Mouse (Mus musculus): Measurements from ENCODE around the gene Poln. TPM values are rescaled to one million over a fixed set of nuclear protein-coding genes. Genes with fewer than 3 reads are reported as not detected.

Gene Poln
- total RNA-seq, 2 experiments from 2014 or later: 1.1 to 2.1 TPM

DNA sequence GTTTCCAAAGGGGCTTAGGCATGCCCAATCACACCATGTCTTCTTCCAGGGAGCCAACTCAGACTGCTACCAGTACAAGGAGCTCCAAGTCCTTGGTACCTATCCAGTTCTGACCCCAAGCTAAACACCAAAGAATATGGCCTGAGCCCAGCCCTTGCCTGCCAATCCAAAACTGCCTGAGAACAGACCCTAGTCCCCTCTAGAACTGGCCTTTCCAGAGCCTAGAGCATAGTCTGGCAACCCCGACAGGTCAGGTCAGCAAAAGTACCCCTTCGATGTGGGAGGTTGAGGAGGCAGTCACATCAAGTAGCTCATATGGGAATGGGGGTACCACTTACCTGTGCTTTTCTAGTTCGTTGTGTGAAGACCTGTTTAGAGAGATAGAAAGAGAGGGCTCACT is 14.7 kb upstream of the Poln start:
- intact Hi-C loops (cut with DNase I): no loop called here
- Histone ChIP-seq H3K27ac (peak overlapping the region; percentile 98), H3K4me3 (peak overlapping the region; percentile 83)
- TF ChIP-seq CTCF (IDR thresholded peaks at IDR 0.05): no peak
- DNase-seq: no peak

- intact Hi-C loops (cut with DNase I): no loop called here
- peak; percentile 73 for DNase-seq
- H3K27ac ChIP-seq: peak overlapping the region; percentile 98
Measured at GRCm38 (mm10) chr5:34183156-34183880, 14.1 kb upstream of the Poln start.

DNA sequence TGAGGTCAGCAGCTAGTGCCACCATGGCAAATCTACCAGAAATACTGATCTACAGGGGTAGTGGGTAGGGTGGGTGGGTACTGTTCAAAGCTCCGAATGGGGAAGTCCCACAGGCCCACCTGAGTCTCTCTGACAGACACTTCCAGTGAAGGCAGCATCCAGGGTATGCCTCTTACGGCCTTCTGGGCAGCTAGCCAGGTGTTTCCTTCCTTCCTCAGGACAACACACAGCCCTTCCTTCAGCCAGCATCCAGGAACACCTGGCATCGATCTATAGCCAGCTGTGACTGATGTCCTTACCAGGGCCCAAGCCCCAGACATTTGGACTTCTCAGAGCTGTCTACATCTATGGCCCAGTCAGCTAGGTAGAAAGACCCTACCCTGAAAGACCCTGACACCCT is 13.2 kb upstream of the Poln start:
- Histone ChIP-seq H3K27ac (peak overlapping the region; percentile 98), H3K4me3 (peak overlapping the region; percentile 83)
- no peak for DNase-seq
- intact Hi-C loops (cut with DNase I): no loop called here
- TF ChIP-seq CTCF (IDR thresholded peaks at IDR 0.05): no peak

More at GRCm38 (mm10) chr5:34183156-34183880, 14.1 kb upstream of the Poln start:
- TF ChIP-seq CTCF (IDR thresholded peaks at IDR 0.05): no peak
- H3K4me3 ChIP-seq: peak overlapping the region; percentile 83

DNA sequence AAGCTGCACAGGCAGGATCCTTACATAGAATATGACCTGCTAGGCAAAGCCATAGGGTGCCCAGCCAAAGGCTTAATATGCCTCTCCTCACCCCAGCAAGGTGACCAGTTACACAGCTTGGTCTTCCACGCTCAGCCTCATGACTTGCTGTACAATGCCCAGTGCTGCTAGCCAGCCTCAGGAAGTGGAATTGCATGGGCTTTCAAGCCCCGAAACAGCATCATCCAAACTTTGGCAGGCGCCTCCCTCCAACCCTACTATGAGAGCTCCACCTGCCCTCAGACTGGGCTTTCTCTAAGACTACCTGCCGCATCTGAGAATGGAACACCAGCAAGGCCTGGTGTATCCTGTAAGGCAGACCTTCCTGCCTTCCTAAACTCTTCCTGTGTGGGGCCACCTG is 8.6 kb upstream of the Poln start:
- Histone ChIP-seq H3K4me3 (no peak overlapping the region), H3K27ac (no peak overlapping the region)
- no peak for DNase-seq
- no peak for TF ChIP-seq CTCF (IDR thresholded peaks at IDR 0.05)
- intact Hi-C loops (cut with DNase I): no loop called here

- intact Hi-C loops (cut with DNase I): no loop called here
- H3K27ac ChIP-seq: no peak overlapping the region
- no peak for TF ChIP-seq CTCF (IDR thresholded peaks at IDR 0.05)
- no peak overlapping the region for H3K4me3 ChIP-seq
- DNase-seq: no peak
Measured at GRCm38 (mm10) chr5:34177091-34177490, 7.8 kb upstream of the Poln start.

GRCm38 (mm10) chr5:34176691-34177090 is 7.4 kb upstream of the Poln start:
- Histone ChIP-seq H3K27ac (no peak overlapping the region), H3K4me3 (no peak overlapping the region)
- TF ChIP-seq CTCF (IDR thresholded peaks at IDR 0.05): no peak
- no peak for DNase-seq
- intact Hi-C loops (cut with DNase I): no loop called here

GRCm38 (mm10) chr5:34175403-34175694 is 6.1 kb upstream of the Poln start:
- Histone ChIP-seq H3K4me3 (no peak overlapping the region), H3K27ac (no peak overlapping the region)
- no peak for TF ChIP-seq CTCF (IDR thresholded peaks at IDR 0.05)
- no peak for DNase-seq
- intact Hi-C loops (cut with DNase I): no loop called here

GRCm38 (mm10) chr5:34174550-34175402 is 5.5 kb upstream of the Poln start:
- DNase-seq: no peak
- H3K4me3 ChIP-seq: no peak overlapping the region
- no peak overlapping the region for H3K27ac ChIP-seq
- TF ChIP-seq CTCF (IDR thresholded peaks at IDR 0.05): no peak
- intact Hi-C loops (cut with DNase I): no loop called here

- no peak for TF ChIP-seq CTCF (IDR thresholded peaks at IDR 0.05)
- intact Hi-C loops (cut with DNase I): no loop called here
- Histone ChIP-seq H3K27ac (no peak overlapping the region), H3K4me3 (no peak overlapping the region)
- DNase-seq: no peak
Measured at GRCm38 (mm10) chr5:34174021-34174420, 4.8 kb upstream of the Poln start.

DNA sequence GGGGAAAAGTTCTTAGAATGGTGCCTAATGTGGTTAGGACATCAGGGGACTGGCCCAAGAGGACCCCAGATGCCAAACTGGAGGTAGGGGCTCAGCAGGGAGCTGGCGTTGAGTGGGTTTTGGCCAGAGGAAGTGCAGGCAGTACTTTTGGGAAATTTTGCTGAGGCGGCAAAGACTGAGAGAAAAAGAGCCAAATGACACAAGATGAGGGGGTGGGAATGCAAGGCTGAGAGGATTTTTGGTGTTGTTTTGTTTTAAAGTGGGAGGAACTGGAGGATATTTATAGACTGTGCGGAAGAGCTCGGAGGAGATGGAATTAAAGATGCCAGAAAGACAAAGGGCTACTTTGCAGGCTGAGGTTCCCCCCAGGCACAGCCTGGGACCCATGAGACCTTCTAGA is 1.5 kb upstream of the Poln start:
- TF ChIP-seq CTCF (IDR thresholded peaks at IDR 0.05): no peak
- intact Hi-C loops (cut with DNase I): no loop called here
- no peak for DNase-seq
- Histone ChIP-seq H3K27ac (peak overlapping the region; percentile 92), H3K4me3 (peak overlapping the region; percentile 11; the same call in 1 of the 2 replicates)

- DNase-seq: no peak
- peak overlapping the region; percentile 76 for H3K4me3 ChIP-seq
- no peak for TF ChIP-seq CTCF (IDR thresholded peaks at IDR 0.05)
- peak overlapping the region; percentile 92 for H3K27ac ChIP-seq
- intact Hi-C loops (cut with DNase I): loop anchor here (2.0 kb wide), 1 partner anchor 19 kb away; no protein-coding TSS in a partner anchor
Measured at GRCm38 (mm10) chr5:34169954-34170353, 706 bp upstream of the Poln start.

DNA sequence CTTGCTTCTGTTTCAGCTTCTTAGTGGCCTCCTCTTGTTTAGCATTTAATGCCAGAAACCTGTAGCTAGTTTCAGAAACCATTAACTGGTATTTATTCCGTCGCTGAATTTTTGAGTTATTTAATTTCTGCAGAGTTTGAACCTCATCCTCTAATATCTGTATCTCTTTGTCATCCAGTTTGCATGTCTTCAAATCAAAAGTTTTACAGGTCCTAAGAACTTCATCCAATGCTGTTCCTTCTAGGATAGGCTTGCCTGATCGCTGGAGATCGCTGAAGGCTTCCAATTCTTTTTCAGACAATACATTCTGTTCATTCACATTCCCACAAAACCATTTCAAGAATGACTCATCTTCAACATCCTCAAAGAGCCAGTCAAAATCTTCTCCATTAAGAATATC is 1.4 kb downstream of the Poln start:
- Histone ChIP-seq H3K4me3 (no peak overlapping the region), H3K27ac (no peak overlapping the region)
- intact Hi-C loops (cut with DNase I): loop anchor here (2.0 kb wide), 1 partner anchor 21 kb away; no protein-coding TSS in a partner anchor
- DNase-seq: no peak
- no peak for TF ChIP-seq CTCF (IDR thresholded peaks at IDR 0.05)

DNA sequence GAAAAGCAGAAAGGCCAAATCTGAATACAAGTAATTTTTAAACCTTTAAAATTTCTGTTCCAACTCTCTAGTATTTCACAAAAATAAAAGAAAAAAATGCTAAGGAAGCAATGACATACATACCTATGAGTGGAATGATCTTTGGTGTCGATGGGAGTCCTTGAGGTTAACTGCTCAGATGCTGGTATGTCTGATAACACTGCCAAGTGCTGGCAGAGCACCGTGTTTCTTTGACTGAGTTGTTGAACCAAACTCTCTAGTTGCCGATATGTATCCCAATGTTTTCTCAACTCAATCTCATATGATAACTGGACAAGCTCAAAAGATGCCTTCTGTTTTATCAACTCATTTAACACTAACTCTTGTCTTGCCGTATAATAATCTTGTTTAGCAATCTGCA is 3.5 kb downstream of the Poln start:
- H3K4me3 ChIP-seq: no peak overlapping the region
- no peak overlapping the region for H3K27ac ChIP-seq
- no peak for TF ChIP-seq CTCF (IDR thresholded peaks at IDR 0.05)
- intact Hi-C loops (cut with DNase I): no loop called here
- no peak for DNase-seq
